Mouse (Mus musculus) spleen, postnatal 36 days (tissue): Measurements from ENCODE around the gene Hmgcll1.
"Not testable (repeated sequence)": the region's sequence is repeated elsewhere in the genome, so short reads cannot be mapped to it uniquely, and the experiment has no call there.

Experiments
- DNase-seq, 2 experiments: peaks; one replicate each; pipeline ENCODE4 v3.0.0; 2022; ENCODE audit warnings: low spot score in 2 of 2, mixed read lengths in 1 of 2

Gene Hmgcll1

GRCm38 (mm10) chr9:76060935-76061334 is 46.3 kb downstream of the Hmgcll1 start:
- no peak for DNase-seq

- DNase-seq, result no peak
Measured at GRCm38 (mm10) chr9:76061492-76061891, 46.8 kb downstream of the Hmgcll1 start.

- peak in 1 of 2 experiments; percentile 5 for DNase-seq
Measured at GRCm38 (mm10) chr9:76064164-76064563, 49.5 kb downstream of the Hmgcll1 start.

GRCm38 (mm10) chr9:76091561-76091960 is 76.9 kb downstream of the Hmgcll1 start:
- DNase-seq, result no peak

- DNase-seq, result no peak
Measured at GRCm38 (mm10) chr9:76097221-76097620, 82.6 kb downstream of the Hmgcll1 start.

- DNase-seq, result no peak
Measured at GRCm38 (mm10) chr9:76099981-76100380, 85.3 kb downstream of the Hmgcll1 start.

GRCm38 (mm10) chr9:76104416-76104815 is 89.8 kb downstream of the Hmgcll1 start:
- DNase-seq, result not testable (repeated sequence)

- DNase-seq, result no peak
Measured at GRCm38 (mm10) chr9:76104846-76105245, 90.2 kb downstream of the Hmgcll1 start.

- DNase-seq, result peak in 1 of 2 experiments; percentile 2
Measured at GRCm38 (mm10) chr9:76122888-76123287, 108.2 kb downstream of the Hmgcll1 start.

GRCm38 (mm10) chr9:76124249-76124648 is 109.6 kb downstream of the Hmgcll1 start:
- DNase-seq, result no peak

- no peak for DNase-seq
Measured at GRCm38 (mm10) chr9:76129353-76129752, 114.7 kb downstream of the Hmgcll1 start.

GRCm38 (mm10) chr9:76134042-76134441 is 119.4 kb downstream of the Hmgcll1 start:
- no peak for DNase-seq

GRCm38 (mm10) chr9:76138378-76139109 is 123.9 kb downstream of the Hmgcll1 start:
- no peak for DNase-seq

GRCm38 (mm10) chr9:76145593-76145992 is 130.9 kb downstream of the Hmgcll1 start:
- DNase-seq, result no peak

- DNase-seq, result no peak
Measured at GRCm38 (mm10) chr9:76162446-76162845, 147.8 kb downstream of the Hmgcll1 start.

GRCm38 (mm10) chr9:76168355-76168754 is 153.7 kb downstream of the Hmgcll1 start:
- no peak for DNase-seq

GRCm38 (mm10) chr9:76172686-76173295 is 158.1 kb downstream of the Hmgcll1 start:
- no peak for DNase-seq

GRCm38 (mm10) chr9:76179221-76179620 is 164.6 kb downstream of the Hmgcll1 start:
- DNase-seq, result no peak
